Mouse (Mus musculus) testis, adult 2 months (tissue): ENCODE measurements around the gene Spz1. TPM values are rescaled to one million over a fixed set of nuclear protein-coding genes. Genes with fewer than 3 reads are reported as not detected.

Experiments
- H3K27ac ChIP-seq: fragments of 200-500 bp; 2 replicates; pipeline ENCODE4 v1.5.1; 2012; ENCODE audit warnings: low read depth, low read length; ENCODE audit not compliant: control insufficient read depth, insufficient read depth
- H3K27me3 ChIP-seq: fragments of 200-500 bp; 2 replicates; pipeline ENCODE4 v1.6.1; 2012; ENCODE audit warnings: mild to moderate bottlenecking, low read length, moderate library complexity; ENCODE audit not compliant: control insufficient read depth, insufficient read depth
- H3K36me3 ChIP-seq: fragments of 200-500 bp; 2 replicates; pipeline ENCODE4 v1.6.1; 2012; ENCODE audit warnings: mild to moderate bottlenecking, low read length; ENCODE audit not compliant: control insufficient read depth, insufficient read depth
- H3K4me1 ChIP-seq: fragments of 200-500 bp; 2 replicates; pipeline ENCODE4 v1.6.1; 2012; ENCODE audit warnings: low read length; ENCODE audit not compliant: control insufficient read depth, insufficient read depth
- H3K4me3 ChIP-seq: fragments of 200-500 bp; 2 replicates; pipeline ENCODE4 v1.5.1; 2012; ENCODE audit warnings: low read depth, mild to moderate bottlenecking, low read length, moderate library complexity, mixed read lengths; ENCODE audit not compliant: control insufficient read depth
- CTCF ChIP-seq: fragments of 200-500 bp; IDR thresholded peaks from 2 replicates; pipeline ENCODE4 v1.5.1; 2012; ENCODE audit warnings: low read depth, mild to moderate bottlenecking, inconsistent platforms, low read length, moderate library complexity; ENCODE audit not compliant: control insufficient read depth, insufficient read depth, insufficient replicate concordance
- POLR2A ChIP-seq: fragments of 200-500 bp; IDR thresholded peaks from 2 replicates; pipeline ENCODE4 v1.6.1; 2012; ENCODE audit warnings: low read depth, mild to moderate bottlenecking, inconsistent platforms, low read length, moderate library complexity; ENCODE audit not compliant: control insufficient read depth
- polyA plus RNA-seq: library from polyadenylated mRNA; depleted of rRNA; stranded (reverse); fragments of >200 nt; gene quantifications from 2 replicates; pipeline ENCODE4 v1.2.3, GENCODE M21; 2012; rRNA removed

Gene Spz1
- polyA plus RNA-seq, 1 experiment: 1,040 TPM

DNA sequence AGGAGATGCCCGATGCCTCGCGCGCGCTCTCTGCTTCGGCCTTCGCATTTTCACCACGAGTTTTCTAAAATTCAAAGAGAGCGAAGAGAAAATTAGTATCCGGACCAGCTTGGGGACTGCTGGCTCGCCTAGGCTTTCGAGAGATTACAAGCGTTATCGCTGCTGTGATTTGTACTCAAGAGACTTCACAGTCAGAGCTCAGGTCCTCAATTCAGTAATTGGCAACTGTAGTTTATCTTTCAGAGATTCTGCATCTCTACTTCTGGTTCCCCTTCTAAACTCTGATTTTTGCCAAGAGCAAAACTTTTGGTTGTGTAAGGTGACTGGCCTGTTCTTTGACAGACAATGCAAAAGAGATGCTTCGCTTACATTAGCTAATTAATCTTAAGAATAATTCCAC lies 44.7 kb downstream of the Spz1 start:
- Histone ChIP-seq H3K4me1 (no peaks in the 10 kb centered on the region; the same call in 1 of the 2 replicates), H3K27ac (peak overlapping the region; percentile 96), H3K36me3 (no peaks in the 10 kb centered on the region), H3K27me3 (no peaks in the 10 kb centered on the region), H3K4me3 (peak overlapping the region; percentile 96)
- no peak for TF ChIP-seq POLR2A
- TF ChIP-seq CTCF: no peak

DNA sequence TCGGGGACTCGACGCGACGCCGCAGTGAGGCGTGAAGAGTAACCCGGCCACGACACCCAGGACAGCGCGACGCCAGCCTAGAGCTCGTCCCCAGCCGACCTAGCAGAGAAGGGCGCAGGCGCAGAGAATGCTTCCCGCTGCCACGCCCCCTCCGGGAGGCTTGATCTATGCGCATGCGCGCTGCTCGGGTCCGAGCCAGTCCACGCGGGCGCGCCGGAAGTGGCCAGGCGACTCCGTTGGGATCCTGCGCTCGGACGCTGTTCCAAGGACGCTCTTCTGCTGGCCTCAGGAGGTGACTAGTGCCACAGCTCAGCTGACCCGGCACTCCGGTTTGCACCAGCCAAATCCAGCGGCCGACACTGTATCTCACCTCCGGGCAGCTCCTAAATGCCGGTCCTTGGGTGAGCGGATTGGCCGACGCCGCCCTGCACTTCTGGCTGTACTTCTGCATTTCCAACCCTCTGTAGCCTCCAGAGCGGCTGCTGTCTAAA lies 45.2 kb downstream of the Spz1 start, which contains the start of gene Zfyve16:
Gene Zfyve16, minus strand, starts transcription at position 148 of the 491 bp plus-strand sequence.
- Histone ChIP-seq H3K4me1 (no peaks in the 10 kb centered on the region; the same call in 1 of the 2 replicates), H3K4me3 (peak within 1 kb of the TSS; percentile 96), H3K27ac (peak within 1 kb of the TSS; percentile 96), H3K36me3 (no peaks in the 10 kb centered on the region), H3K27me3 (no peaks in the 10 kb centered on the region)
- TF ChIP-seq POLR2A: peak; percentile 98
- TF ChIP-seq CTCF: no peak

DNA sequence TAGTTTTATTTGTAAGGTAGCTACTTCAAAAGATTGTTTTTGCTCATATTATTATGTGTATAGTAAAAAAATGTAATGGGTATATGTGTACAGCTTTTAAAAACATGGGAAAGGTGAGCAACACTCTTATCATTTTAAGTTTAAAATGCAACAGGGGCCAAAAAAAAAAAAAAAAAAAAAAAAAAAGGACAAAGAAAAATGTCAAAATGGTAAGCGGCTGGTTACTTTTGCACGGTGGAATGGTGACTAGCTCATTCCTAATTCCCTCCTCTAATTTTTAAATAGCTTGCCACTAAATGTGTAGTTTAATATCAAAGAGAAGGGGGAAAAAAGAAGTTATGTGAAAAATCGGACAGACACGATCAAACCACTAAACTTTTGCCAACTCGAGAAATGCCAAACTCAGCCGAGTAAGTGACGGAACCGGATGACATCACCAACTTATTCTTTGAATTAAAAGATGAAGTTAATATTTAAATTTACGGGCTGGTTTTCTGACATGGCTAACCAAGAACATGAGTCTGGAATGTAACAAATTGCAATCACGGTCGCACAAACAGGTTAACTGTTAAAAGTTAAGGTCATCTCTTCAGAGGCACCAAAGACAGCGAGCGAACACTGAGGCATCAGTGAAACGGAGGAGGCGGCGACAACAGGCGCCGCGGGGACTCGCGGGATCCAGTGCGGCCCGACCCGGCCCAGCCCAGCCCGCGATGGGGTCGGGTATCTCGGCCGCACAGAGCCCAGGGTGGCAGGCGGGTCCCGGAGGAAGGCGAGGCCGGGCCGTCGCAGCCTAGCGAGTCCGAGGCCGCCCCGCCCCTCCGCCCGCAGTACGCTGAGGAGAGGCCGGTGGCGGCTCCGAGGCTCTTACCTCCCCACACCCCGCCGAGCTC lies 45.9 kb downstream of the Spz1 start:
- no peaks in the 10 kb centered on the region; the same call in 1 of the 2 replicates for H3K4me1 ChIP-seq
- TF ChIP-seq POLR2A (no peak), CTCF (no peak)
- no peaks in the 10 kb centered on the region for H3K27me3 ChIP-seq
- H3K27ac ChIP-seq: peak overlapping the region; percentile 90
- H3K36me3 ChIP-seq: no peaks in the 10 kb centered on the region
- H3K4me3 ChIP-seq: peak overlapping the region; percentile 96

Other genes starting within 250 kb of the Spz1 start
- 0.77 and 0.79 TPM in 2 replicates for gene Dhfr, start 221.4 kb downstream of the Spz1 start, polyA plus RNA-seq
- gene Msh3, start 221.2 kb downstream of the Spz1 start, polyA plus RNA-seq: 8.0 and 8.3 TPM in 2 replicates
- 0.06 and 0.08 TPM in 2 replicates for gene Ankrd34b, start 150.3 kb downstream of the Spz1 start, polyA plus RNA-seq
- 10.5 and 11.3 TPM in 2 replicates for gene Fam151b, start 92.2 kb downstream of the Spz1 start, polyA plus RNA-seq
- 4.2 and 5.2 TPM in 2 replicates for gene Zfyve16, start 45.3 kb downstream of the Spz1 start, polyA plus RNA-seq
- gene Serinc5, start 34.9 kb upstream of the Spz1 start, polyA plus RNA-seq: 8.7 and 10.1 TPM in 2 replicates
- gene Thbs4, start 218.6 kb upstream of the Spz1 start, polyA plus RNA-seq: 0.11 and 0.14 TPM in 2 replicates